Mouse (Mus musculus) MEL (cell line): ENCODE results near the gene Qtrt1.

Source experiments
- CTCF ChIP-seq, 3 experiments: IDR thresholded peaks in 2 of 3; conservative IDR thresholded peaks in 1 of 3; 2 replicates each; pipeline ENCODE4 v1.5.1; 2011 to 2012; ENCODE audit warnings: low read length in 3 of 3, low read depth in 2 of 3, mild to moderate bottlenecking in 2 of 3, improper control_type of control experiment in 1 of 3, inconsistent platforms in 1 of 3, mixed read lengths in 1 of 3, moderate library complexity in 1 of 3; ENCODE audit not compliant: control insufficient read depth in 1 of 3, insufficient read depth in 1 of 3, poor library complexity in 1 of 3, severe bottlenecking in 1 of 3
- EP300 ChIP-seq, 2 experiments: IDR thresholded peaks; 2 replicates each; pipeline ENCODE4 v1.6.1; 2011; ENCODE audit warnings: improper control_type of control experiment in 2 of 2, low read length in 2 of 2, low read depth in 1 of 2, mild to moderate bottlenecking in 1 of 2
- GATA1 ChIP-seq: IDR thresholded peaks from 2 replicates; pipeline ENCODE4 v1.6.1; 2011; ENCODE audit warnings: low read depth, low read length, improper control_type of control experiment
- HCFC1 ChIP-seq: IDR thresholded peaks from 2 replicates; pipeline ENCODE4 v1.6.1; 2012; ENCODE audit warnings: low read depth, mild to moderate bottlenecking, inconsistent platforms, low read length, improper control_type of control experiment, moderate library complexity
- JUND ChIP-seq: IDR thresholded peaks from 2 replicates; pipeline ENCODE4 v1.6.1; 2011; ENCODE audit warnings: low read depth, mild to moderate bottlenecking, improper control_type of control experiment, low read length
- MYC ChIP-seq: IDR thresholded peaks from 2 replicates; pipeline ENCODE4 v1.6.1; 2011; ENCODE audit warnings: low read depth, mild to moderate bottlenecking, low read length, improper control_type of control experiment, moderate library complexity
- POLR2A ChIP-seq, 2 experiments: IDR thresholded peaks; 2 replicates each; pipeline ENCODE4 v1.6.1; 2011 to 2012; ENCODE audit warnings: low read length in 2 of 2, mild to moderate bottlenecking in 2 of 2, control low read depth in 1 of 2, improper control_type of control experiment in 1 of 2, low read depth in 1 of 2, moderate library complexity in 1 of 2; ENCODE audit not compliant: control insufficient read depth in 1 of 2, insufficient read depth in 1 of 2, poor library complexity in 1 of 2
- POLR2AphosphoS5 ChIP-seq: IDR thresholded peaks from 2 replicates; pipeline ENCODE4 v1.6.1; 2012; ENCODE audit warnings: low read depth, borderline replicate concordance, mild to moderate bottlenecking, inconsistent platforms, low read length, moderate library complexity, mixed read lengths
- SIN3A ChIP-seq: IDR thresholded peaks from 2 replicates; pipeline ENCODE4 v1.6.1; 2012; ENCODE audit warnings: low read length, improper control_type of control experiment, inconsistent platforms
- USF1 ChIP-seq: IDR thresholded peaks from 2 replicates; pipeline ENCODE4 v1.6.1; 2014; ENCODE audit warnings: low read depth, mild to moderate bottlenecking, inconsistent platforms, low read length, improper control_type of control experiment, moderate library complexity
- ZNF384 ChIP-seq: IDR thresholded peaks from 2 replicates; pipeline ENCODE4 v1.6.1; 2012; ENCODE audit warnings: low read depth, mild to moderate bottlenecking, inconsistent platforms, low read length, improper control_type of control experiment

DNA sequence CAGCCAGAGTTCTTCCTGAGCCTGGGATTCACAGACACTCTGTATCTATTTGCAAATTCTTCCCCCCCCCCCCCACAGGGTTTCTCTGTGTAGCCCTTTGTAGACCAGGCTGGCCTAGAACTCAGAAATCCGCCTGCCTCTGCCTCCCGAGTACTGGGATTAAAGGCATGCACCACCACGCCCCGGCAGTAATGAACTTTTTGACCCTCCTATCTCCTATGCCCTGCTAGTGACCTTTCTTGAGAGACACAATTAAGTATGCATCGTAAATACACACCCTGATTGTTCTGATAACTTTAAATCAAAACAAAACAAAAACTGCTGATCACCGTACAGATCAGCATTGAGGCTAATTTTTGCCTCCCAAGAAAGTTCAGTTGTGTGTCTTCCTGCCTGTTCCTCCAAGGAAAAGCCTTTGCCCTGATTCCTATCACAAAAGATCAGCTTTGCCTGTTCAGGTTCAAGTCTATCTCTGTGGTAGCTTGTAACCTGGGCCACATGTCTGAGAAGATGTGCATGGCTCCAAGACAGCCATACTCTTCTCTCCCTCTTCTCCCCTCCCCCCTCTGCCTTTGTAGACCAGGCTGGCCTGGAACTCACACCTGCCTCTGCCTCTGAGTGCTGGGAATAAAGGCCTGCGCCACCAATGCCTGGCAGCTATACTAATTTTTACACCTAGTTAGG lies 44.8 kb downstream of the Qtrt1 start:
- TF ChIP-seq EP300 (IDR thresholded peaks at IDR 0.05; ENCODE audit: low read depth in 1 of 2, low read length in 2 of 2) (no peak), CTCF (IDR thresholded peaks at IDR 0.05 in 2 of 3, conservative IDR thresholded peaks at IDR 0.05 in 1 of 3; ENCODE audit: control insufficient read depth in 1 of 3, insufficient read depth in 1 of 3, low read depth in 2 of 3, low read length in 3 of 3, poor library complexity in 1 of 3, severe bottlenecking in 1 of 3) (no peak), POLR2A (IDR thresholded peaks at IDR 0.05; ENCODE audit: control insufficient read depth in 1 of 2, insufficient read depth in 1 of 2, low read depth in 1 of 2, low read length in 2 of 2, poor library complexity in 1 of 2) (no peak), SIN3A (no peak), GATA1 (no peak; the same call in 1 of the 2 replicates), JUND (no peak), MYC (no peak), ZNF384 (no peak), POLR2AphosphoS5 (no peak), HCFC1 (no peak), USF1 (no peak)
